Mouse (Mus musculus) kidney, postnatal 14 days (tissue): ENCODE data around the gene Mob1a.

Experiments used
- DNase-seq: peaks from one replicate; pipeline ENCODE4 v3.0.0; 2022; ENCODE audit warnings: mixed read lengths

Mob1a gene

GRCm38 (mm10) chr6:83392166-83392780 is 66.5 kb downstream of the Mob1a start:
- peak; percentile 32 for DNase-seq
